Mouse (Mus musculus) neural tube, embryonic 14.5 days (tissue): ENCODE data around the gene Tpm4. TPM values are rescaled to one million over a fixed set of nuclear protein-coding genes. Genes with fewer than 3 reads are reported as not detected.

Source experiments
- ATAC-seq: fragments of 200-750 bp; cut with Nextera tagmentation; 2 replicates; pipeline ENCODE4 v1.8.0; 2017; ENCODE audit warnings: low read depth, mild to moderate bottlenecking, moderate TSS enrichment, moderate library complexity
- H3K27ac ChIP-seq: fragments of 300-500 bp; sonication (generic); 2 replicates; pipeline ENCODE4 v1.5.1; 2014; ENCODE audit warnings: low read depth, mild to moderate bottlenecking, control low read depth, low read length, moderate library complexity, mixed read lengths
- H3K27me3 ChIP-seq: fragments of 300-500 bp; sonication (generic); 2 replicates; pipeline ENCODE4 v1.6.1; 2014; ENCODE audit warnings: low read length; ENCODE audit not compliant: control insufficient read depth, insufficient read depth
- H3K36me3 ChIP-seq: fragments of 300-500 bp; sonication (generic); 2 replicates; pipeline ENCODE4 v1.6.1; 2014; ENCODE audit warnings: low read length, mixed read lengths; ENCODE audit not compliant: control insufficient read depth, insufficient read depth
- H3K4me1 ChIP-seq: fragments of 300-500 bp; sonication (generic); 2 replicates; pipeline ENCODE4 v1.6.1; 2014; ENCODE audit warnings: low read length; ENCODE audit not compliant: control insufficient read depth, insufficient read depth
- H3K4me2 ChIP-seq: fragments of 300-500 bp; sonication (generic); 2 replicates; pipeline ENCODE4 v1.6.1; 2014; ENCODE audit warnings: mild to moderate bottlenecking, low read depth, low read length, control low read depth
- H3K4me3 ChIP-seq: fragments of 300-500 bp; sonication (generic); 2 replicates; pipeline ENCODE4 v1.5.1; 2014; ENCODE audit warnings: low read depth, low read length, control low read depth, mixed read lengths
- H3K9ac ChIP-seq: fragments of 300-500 bp; sonication (generic); replicated peaks from 2 replicates; pipeline ENCODE4 v1.6.1; 2014; ENCODE audit warnings: low read depth, mild to moderate bottlenecking, control low read depth, low read length, mixed read lengths
- H3K9me3 ChIP-seq: fragments of 300-500 bp; sonication (generic); 2 replicates; pipeline ENCODE4 v1.6.1; 2016; ENCODE audit warnings: low read length; ENCODE audit not compliant: control insufficient read depth
- WGBS: fragments of 180-500 bp; shearing (Covaris S2); extraction: QIAGEN DNeasy Blood & Tissue Kit; methylation state at CpG from one replicate; pipeline ENCODE4 v1.1.7; 2014; 5-methylcytosine and 5-hydroxymethylcytosine counted together
- polyA plus RNA-seq: library from polyadenylated mRNA; unstranded; fragments of >200 nt; fragmentation: Nextera tagmentation; extraction: Ambion mirVana; gene quantifications from 2 replicates; pipeline ENCODE4 v1.2.1, GENCODE M21; 2014

Gene Tpm4
- polyA plus RNA-seq, 1 experiment from 2014 or later = 102 TPM

DNA sequence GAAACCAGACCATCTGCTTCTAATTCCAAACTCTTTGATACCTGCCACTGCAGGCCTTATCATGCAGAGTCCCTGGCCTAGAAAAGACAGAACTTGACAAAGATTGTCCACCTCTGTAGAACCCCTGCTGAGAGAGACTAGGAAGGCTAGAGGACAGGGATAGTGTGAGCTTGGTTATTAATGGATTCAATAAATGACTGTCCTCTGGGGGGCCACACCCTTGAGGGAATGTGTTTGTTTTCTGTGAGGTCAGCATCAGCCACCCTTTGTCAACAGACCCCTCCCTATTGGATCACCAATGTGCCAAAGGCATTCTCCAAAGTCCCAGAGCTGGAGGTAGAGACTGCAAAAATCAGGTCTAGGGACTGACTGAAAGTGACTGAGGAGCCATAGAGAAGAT lies 57.3 kb downstream of the Tpm4 start:
- Histone ChIP-seq H3K9ac (no peak overlapping the region), H3K36me3 (no peaks in the 10 kb centered on the region)
- no peak for ATAC-seq

GRCm38 (mm10) chr8:72197997-72198396 lies 63.2 kb downstream of the Tpm4 start:
- H3K4me2 ChIP-seq = no peak overlapping the region
- no peak for ATAC-seq

More for the DNA sequence above, 57.3 kb downstream of the Tpm4 start:
- Histone ChIP-seq H3K27me3 (no peaks in the 10 kb centered on the region), H3K27ac (no peak overlapping the region), H3K9me3 (no peaks in the 10 kb centered on the region), H3K4me2 (no peak overlapping the region), H3K4me3 (no peak overlapping the region), H3K4me1 (no peaks in the 10 kb centered on the region)

More at GRCm38 (mm10) chr8:72197997-72198396, 63.2 kb downstream of the Tpm4 start:
- Histone ChIP-seq H3K4me1 (no peaks in the 10 kb centered on the region), H3K36me3 (no peaks in the 10 kb centered on the region), H3K27me3 (no peaks in the 10 kb centered on the region), H3K27ac (no peak overlapping the region), H3K9ac (no peak overlapping the region), H3K9me3 (no peaks in the 10 kb centered on the region), H3K4me3 (no peak overlapping the region)
- 61% methylated on average over 8 of the region's 8 CpGs for WGBS

Other genes with a start within 250 kb of the Tpm4 start
- 15.4 and 19.7 TPM in 2 replicates for gene Zfp882, start 226.4 kb upstream of the Tpm4 start, polyA plus RNA-seq
- 40.8 and 44.9 TPM in 2 replicates for gene Zfp617, start 226.3 kb upstream of the Tpm4 start, polyA plus RNA-seq
- 17.7 and 20.1 TPM in 2 replicates for gene Zfp961, start 183.9 kb upstream of the Tpm4 start, polyA plus RNA-seq
- 0.66 and 0.68 TPM in 2 replicates for gene Cyp4f18, start 125.3 kb upstream of the Tpm4 start, polyA plus RNA-seq
- gene Olfr372, start 93.8 kb upstream of the Tpm4 start, polyA plus RNA-seq = not detected in 2 replicates
- gene Olfr373, start 51.8 kb upstream of the Tpm4 start, polyA plus RNA-seq = not detected in 2 replicates
- 0.04 TPM in 1 of 2 replicates, not detected in the other for gene Olfr374, start 27.9 kb upstream of the Tpm4 start, polyA plus RNA-seq
- 53.2 and 67.9 TPM in 2 replicates for gene Rab8a, start 26.2 kb downstream of the Tpm4 start, polyA plus RNA-seq
- not detected in 2 replicates for gene Hsh2d, start 54.7 kb downstream of the Tpm4 start, polyA plus RNA-seq
- not detected in 2 replicates for gene Cib3, start 77.9 kb downstream of the Tpm4 start, polyA plus RNA-seq
- not detected in 2 replicates for gene Gm11034, start 78.7 kb downstream of the Tpm4 start, polyA plus RNA-seq
- 60.5 and 71.7 TPM in 2 replicates for gene Fam32a, start 84.8 kb downstream of the Tpm4 start, polyA plus RNA-seq
- gene Ap1m1, start 105.0 kb downstream of the Tpm4 start, polyA plus RNA-seq = 220 and 235 TPM in 2 replicates
- 12.3 and 13.8 TPM in 2 replicates for gene Gm10282, start 170.3 kb downstream of the Tpm4 start, polyA plus RNA-seq
- gene Klf2, start 184.1 kb downstream of the Tpm4 start, polyA plus RNA-seq = 4.3 and 6.7 TPM in 2 replicates